Mouse (Mus musculus) stomach, embryonic 16.5 days (tissue): ENCODE measurements around the gene Ppp2r1a. TPM values are rescaled to one million over a fixed set of nuclear protein-coding genes. Genes with fewer than 3 reads are reported as not detected.

Source experiments
- ATAC-seq: fragments of 200-750 bp; cut with Nextera tagmentation; 2 replicates; pipeline ENCODE4 v1.8.0; 2017; ENCODE audit warnings: moderate number of reproducible peaks, moderate TSS enrichment; ENCODE audit not compliant: insufficient read depth, low FRiP score
- H3K27ac ChIP-seq: fragments of 300-500 bp; sonication (generic); 2 replicates; pipeline ENCODE4 v1.5.1; 2014; ENCODE audit warnings: low read length
- H3K27me3 ChIP-seq: fragments of 300-500 bp; sonication (generic); 2 replicates; pipeline ENCODE4 v1.6.1; 2014; ENCODE audit warnings: low read length, control low read depth, mixed read lengths; ENCODE audit not compliant: control insufficient read depth, insufficient read depth
- H3K36me3 ChIP-seq: fragments of 300-500 bp; sonication (generic); 2 replicates; pipeline ENCODE4 v1.6.1; 2014; ENCODE audit warnings: low read length; ENCODE audit not compliant: control insufficient read depth, insufficient read depth
- H3K4me1 ChIP-seq: fragments of 300-500 bp; sonication (generic); 2 replicates; pipeline ENCODE4 v1.6.1; 2014; ENCODE audit warnings: low read length, control low read depth, mixed read lengths; ENCODE audit not compliant: control insufficient read depth, insufficient read depth
- H3K4me2 ChIP-seq: fragments of 300-500 bp; sonication (generic); 2 replicates; pipeline ENCODE4 v1.6.1; 2014; ENCODE audit warnings: low read depth, low read length, mixed read lengths
- H3K4me3 ChIP-seq: fragments of 300-500 bp; sonication (generic); replicated peaks from 2 replicates; pipeline ENCODE4 v1.5.1; 2014; ENCODE audit warnings: mild to moderate bottlenecking, low read length
- H3K9ac ChIP-seq: fragments of 300-500 bp; sonication (generic); 2 replicates; pipeline ENCODE4 v1.6.1; 2014; ENCODE audit warnings: low read length
- H3K9me3 ChIP-seq: fragments of 300-500 bp; sonication (generic); replicated peaks from 2 replicates; pipeline ENCODE4 v1.6.1; 2016; ENCODE audit warnings: low read length, control low read depth; ENCODE audit not compliant: control insufficient read depth
- WGBS: fragments of 180-500 bp; shearing (Covaris S2); extraction: QIAGEN DNeasy Blood & Tissue Kit; methylation state at CpG from one replicate; pipeline ENCODE4 v1.1.7; 2014; 5-methylcytosine and 5-hydroxymethylcytosine counted together
- polyA plus RNA-seq: library from polyadenylated mRNA; unstranded; fragments of >200 nt; fragmentation: Nextera tagmentation; extraction: Ambion mirVana; gene quantifications from 2 replicates; pipeline ENCODE4 v1.2.1, GENCODE M21; 2015

Ppp2r1a gene
- 345 and 378 TPM in 2 replicates for polyA plus RNA-seq

GRCm38 (mm10) chr17:20944985-20945891 is at the start of gene Ppp2r1a:
TSS of gene Ppp2r1a (plus strand) at chr17:20945311.
- Histone ChIP-seq H3K27me3 (no peaks in the 10 kb centered on the region), H3K9me3 (no peaks in the 10 kb centered on the region), H3K4me2 (peak within 1 kb of the TSS; percentile 76), H3K4me1 (peaks cover 22% of the 10 kb centered on the region), H3K9ac (peak within 1 kb of the TSS; percentile 85), H3K36me3 (no peaks in the 10 kb centered on the region), H3K4me3 (peak within 1 kb of the TSS; percentile 76), H3K27ac (peak within 1 kb of the TSS; percentile 98)
- under 1% methylated on average over 69 of the region's 69 CpGs for WGBS
- peak; percentile 99 for ATAC-seq

- H3K9me3 ChIP-seq = no peaks in the 10 kb centered on the region
These were observed 40.1 kb upstream of the Ppp2r1a start, which contains the start of gene Vmn1r231 for GRCm38 (mm10) chr17:20904991-20905390. TSS of gene Vmn1r231 (minus strand) at chr17:20905091.

GRCm38 (mm10) chr17:20919614-20920013 is 25.5 kb upstream of the Ppp2r1a start, which contains the start of gene Vmn1r232:
TSS of gene Vmn1r232 (minus strand) at chr17:20919714.
- no peak within 1 kb of the TSS for H3K4me2 ChIP-seq
- H3K27me3 ChIP-seq = no peaks in the 10 kb centered on the region
- ATAC-seq = no peak
- no peak within 1 kb of the TSS for H3K9ac ChIP-seq
- H3K4me1 ChIP-seq = no peaks in the 10 kb centered on the region
- H3K9me3 ChIP-seq = no peaks in the 10 kb centered on the region
- H3K36me3 ChIP-seq = no peaks in the 10 kb centered on the region
- H3K27ac ChIP-seq = no peak within 1 kb of the TSS
- 53% methylated on average over 1 of the region's 1 CpGs for WGBS
- no peak within 1 kb of the TSS for H3K4me3 ChIP-seq

More at GRCm38 (mm10) chr17:20904991-20905390, 40.1 kb upstream of the Ppp2r1a start, which contains the start of gene Vmn1r231:
- no peak within 1 kb of the TSS for H3K9ac ChIP-seq
- no peak within 1 kb of the TSS for H3K27ac ChIP-seq
- no peaks in the 10 kb centered on the region for H3K36me3 ChIP-seq
- H3K4me1 ChIP-seq = no peaks in the 10 kb centered on the region
- no peaks in the 10 kb centered on the region for H3K27me3 ChIP-seq
- H3K4me2 ChIP-seq = no peak within 1 kb of the TSS
- no peak for ATAC-seq
- WGBS = 58% methylated on average over 2 of the region's 2 CpGs
- no peak within 1 kb of the TSS for H3K4me3 ChIP-seq

GRCm38 (mm10) chr17:20944226-20944625 is 885 bp upstream of the Ppp2r1a start:
- peak overlapping the region; percentile 70 for H3K4me3 ChIP-seq
- peak overlapping the region; percentile 76 for H3K4me2 ChIP-seq
- H3K27me3 ChIP-seq = no peaks in the 10 kb centered on the region
- H3K36me3 ChIP-seq = no peaks in the 10 kb centered on the region
- peak overlapping the region; percentile 76 for H3K9ac ChIP-seq
- H3K4me1 ChIP-seq = peaks cover 22% of the 10 kb centered on the region
- WGBS = 50% methylated on average over 3 of the region's 3 CpGs
- no peaks in the 10 kb centered on the region for H3K9me3 ChIP-seq
- ATAC-seq = no peak
- H3K27ac ChIP-seq = peak overlapping the region; percentile 96

DNA sequence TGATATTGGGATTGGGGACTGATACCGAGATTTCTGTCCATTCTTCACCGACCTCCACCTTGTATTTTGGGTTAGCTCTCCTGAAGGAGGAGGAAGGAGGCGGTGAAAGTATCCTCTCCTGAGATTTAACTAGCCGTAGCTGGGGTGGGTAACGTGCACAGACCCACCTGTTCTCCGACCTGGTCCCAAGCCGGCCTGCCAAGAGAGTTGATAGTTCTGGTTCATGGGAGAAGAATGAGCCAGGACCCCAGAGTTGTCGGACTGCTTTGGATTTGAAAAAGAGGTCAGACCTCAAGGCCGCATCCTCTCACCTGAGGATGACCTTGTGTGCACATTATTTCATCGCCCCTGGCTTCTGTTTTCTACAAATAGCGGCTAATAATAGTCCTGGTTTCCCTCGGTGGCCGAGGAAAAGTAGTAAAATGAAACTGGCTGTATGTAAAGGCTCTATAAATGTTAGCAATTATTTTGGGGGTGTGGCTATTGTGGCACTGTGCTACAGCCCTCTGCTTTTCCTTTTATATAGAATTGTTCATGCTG is 985 bp downstream of the Ppp2r1a start:
- H3K4me1 ChIP-seq = peaks cover 22% of the 10 kb centered on the region
- H3K4me2 ChIP-seq = peak overlapping the region; percentile 73
- 0% methylated on average over 13 of the region's 13 CpGs for WGBS
- peak overlapping the region; percentile 98 for H3K27ac ChIP-seq
- H3K9me3 ChIP-seq = no peaks in the 10 kb centered on the region
- peak overlapping the region; percentile 76 for H3K4me3 ChIP-seq
- H3K36me3 ChIP-seq = no peaks in the 10 kb centered on the region
- no peaks in the 10 kb centered on the region for H3K27me3 ChIP-seq
- peak overlapping the region; percentile 85 for H3K9ac ChIP-seq
- no peak for ATAC-seq

- Histone ChIP-seq H3K36me3 (no peaks in the 10 kb centered on the region), H3K9ac (peak overlapping the region; percentile 85), H3K9me3 (no peaks in the 10 kb centered on the region), H3K4me1 (peaks cover 22% of the 10 kb centered on the region), H3K27ac (no peak overlapping the region), H3K4me3 (peak overlapping the region; percentile 76), H3K27me3 (no peaks in the 10 kb centered on the region), H3K4me2 (peak overlapping the region; percentile 73)
- no peak for ATAC-seq
These were observed 1.5 kb downstream of the Ppp2r1a start for GRCm38 (mm10) chr17:20946636-20947035.

DNA sequence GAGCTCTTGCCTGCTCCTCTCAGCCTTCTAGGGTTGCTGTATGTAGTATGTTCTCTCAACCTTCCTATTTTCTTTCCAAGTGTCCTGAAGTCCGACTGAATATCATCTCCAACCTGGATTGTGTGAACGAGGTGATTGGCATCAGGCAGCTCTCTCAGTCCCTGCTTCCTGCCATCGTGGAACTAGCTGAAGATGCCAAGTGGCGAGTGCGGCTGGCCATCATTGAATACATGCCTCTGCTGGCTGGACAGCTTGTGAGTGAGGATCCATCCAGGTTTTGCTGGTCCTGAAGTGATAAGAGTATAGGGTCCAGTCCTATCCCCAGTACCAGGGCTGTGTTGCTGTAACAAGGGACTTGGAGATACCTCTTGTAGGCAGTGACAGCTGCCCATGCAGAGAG is 15.3 kb downstream of the Ppp2r1a start:
- WGBS = 89% methylated on average over 5 of the region's 5 CpGs
- Histone ChIP-seq H3K27me3 (no peaks in the 10 kb centered on the region), H3K36me3 (peaks cover 83% of the 10 kb centered on the region), H3K4me3 (no peak overlapping the region), H3K9ac (no peak overlapping the region), H3K27ac (no peak overlapping the region), H3K4me1 (no peaks in the 10 kb centered on the region), H3K4me2 (no peak overlapping the region), H3K9me3 (no peaks in the 10 kb centered on the region)
- ATAC-seq = no peak

GRCm38 (mm10) chr17:20965421-20965820 is 20.3 kb downstream of the Ppp2r1a start:
- WGBS = 90% methylated on average over 4 of the region's 4 CpGs
- Histone ChIP-seq H3K9me3 (no peaks in the 10 kb centered on the region), H3K27ac (no peak overlapping the region), H3K4me3 (no peak overlapping the region), H3K36me3 (peaks cover 50% of the 10 kb centered on the region), H3K9ac (no peak overlapping the region), H3K4me2 (no peak overlapping the region), H3K4me1 (no peaks in the 10 kb centered on the region), H3K27me3 (no peaks in the 10 kb centered on the region)
- ATAC-seq = no peak

DNA sequence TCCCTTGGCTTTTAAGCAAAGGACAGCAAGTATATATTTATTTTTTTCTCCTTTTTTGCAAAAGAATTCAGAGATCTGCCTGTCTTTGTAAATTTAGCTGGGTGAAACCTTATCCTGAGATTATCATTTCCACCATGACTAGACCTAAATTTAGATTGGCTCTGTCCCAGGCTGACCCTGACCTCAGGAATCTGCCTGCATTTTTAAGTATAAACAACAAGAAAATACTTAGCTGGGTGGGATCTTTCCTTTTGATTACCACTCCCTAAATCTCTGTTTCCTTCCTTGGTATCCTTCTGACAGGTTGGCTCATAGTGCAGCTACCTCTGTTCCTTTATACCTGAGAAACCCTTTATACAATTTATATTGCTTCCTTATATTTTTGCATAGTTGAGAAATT is 21.6 kb downstream of the Ppp2r1a start:
- Histone ChIP-seq H3K9ac (no peak overlapping the region), H3K9me3 (no peaks in the 10 kb centered on the region), H3K4me2 (no peak overlapping the region), H3K36me3 (peaks cover 37% of the 10 kb centered on the region), H3K27ac (no peak overlapping the region), H3K4me3 (no peak overlapping the region), H3K4me1 (no peaks in the 10 kb centered on the region), H3K27me3 (no peaks in the 10 kb centered on the region)
- no peak for ATAC-seq
